Mouse (Mus musculus) embryonic facial prominence, embryonic 14.5 days (tissue): ENCODE results near the gene Erg. TPM values are rescaled to one million over a fixed set of nuclear protein-coding genes. Genes with fewer than 3 reads are reported as not detected.

Experiments
- ATAC-seq: fragments of 200-750 bp; cut with Nextera tagmentation; 2 replicates; pipeline ENCODE4 v1.8.0; 2017; ENCODE audit warnings: low read depth, moderate number of reproducible peaks, moderate TSS enrichment
- DNase-seq: peaks from one replicate; pipeline ENCODE4 v3.0.0-alpha.2; 2015; ENCODE audit warnings: low spot score
- H3K27ac ChIP-seq: fragments of 300-500 bp; sonication (generic); replicated peaks from 2 replicates; pipeline ENCODE4 v1.5.1; 2014; ENCODE audit warnings: low read depth, mild to moderate bottlenecking, low read length, moderate library complexity
- H3K27me3 ChIP-seq: fragments of 300-500 bp; sonication (generic); replicated peaks from 2 replicates; pipeline ENCODE4 v1.6.1; 2014; ENCODE audit warnings: low read length; ENCODE audit not compliant: control insufficient read depth, insufficient read depth
- H3K36me3 ChIP-seq: fragments of 300-500 bp; sonication (generic); 2 replicates; pipeline ENCODE4 v1.6.1; 2014; ENCODE audit warnings: low read length, mixed read lengths; ENCODE audit not compliant: control insufficient read depth, insufficient read depth
- H3K4me1 ChIP-seq: fragments of 300-500 bp; sonication (generic); 2 replicates; pipeline ENCODE4 v1.6.1; 2014; ENCODE audit warnings: antibody characterized with exemption, low read length; ENCODE audit not compliant: control insufficient read depth, insufficient read depth
- H3K4me2 ChIP-seq: fragments of 300-500 bp; sonication (generic); 2 replicates; pipeline ENCODE4 v1.6.1; 2014; ENCODE audit warnings: low read depth, mild to moderate bottlenecking, low read length, moderate library complexity, mixed read lengths
- H3K4me3 ChIP-seq: fragments of 300-500 bp; sonication (generic); 2 replicates; pipeline ENCODE4 v1.5.1; 2014; ENCODE audit warnings: low read depth, mild to moderate bottlenecking, low read length
- H3K9ac ChIP-seq: fragments of 300-500 bp; sonication (generic); 2 replicates; pipeline ENCODE4 v1.6.1; 2014; ENCODE audit warnings: low read depth, mild to moderate bottlenecking, low read length, moderate library complexity, mixed read lengths
- H3K9me3 ChIP-seq: fragments of 300-500 bp; sonication (generic); 2 replicates; pipeline ENCODE4 v1.6.1; 2016; ENCODE audit warnings: low read length; ENCODE audit not compliant: control insufficient read depth
- WGBS: fragments of 180-500 bp; shearing (Covaris S2); extraction: QIAGEN DNeasy Blood & Tissue Kit; methylation state at CpG from one replicate; pipeline ENCODE4 v1.1.7; 2014; 5-methylcytosine and 5-hydroxymethylcytosine counted together
- polyA plus RNA-seq: library from polyadenylated mRNA; unstranded; fragments of >200 nt; fragmentation: Nextera tagmentation; extraction: Ambion mirVana; gene quantifications from 2 replicates; pipeline ENCODE4 v1.2.1, GENCODE M21; 2014

The Erg gene
- polyA plus RNA-seq, 1 experiment from 2014 or later: 8.4 TPM

GRCm38 (mm10) chr16:95611982-95612746, 25.8 kb upstream of the Erg start:
- Histone ChIP-seq H3K9ac (no peak overlapping the region), H3K4me1 (no peaks in the 10 kb centered on the region), H3K4me2 (no peak overlapping the region), H3K27ac (no peak overlapping the region), H3K4me3 (no peak overlapping the region), H3K27me3 (no peaks in the 10 kb centered on the region), H3K36me3 (no peaks in the 10 kb centered on the region), H3K9me3 (no peaks in the 10 kb centered on the region)
- ATAC-seq: no peak
- 71% methylated on average over 20 of the region's 20 CpGs for WGBS
- no peak for DNase-seq

GRCm38 (mm10) chr16:95608624-95609023, 22.2 kb upstream of the Erg start:
- no peak overlapping the region for H3K4me3 ChIP-seq
- no peak overlapping the region for H3K9ac ChIP-seq
- no peak overlapping the region for H3K4me2 ChIP-seq
- ATAC-seq (no peak), DNase-seq (no peak)
- no peaks in the 10 kb centered on the region for H3K27me3 ChIP-seq
- 66% methylated on average over 7 of the region's 7 CpGs for WGBS
- no peaks in the 10 kb centered on the region for H3K4me1 ChIP-seq
- no peaks in the 10 kb centered on the region for H3K9me3 ChIP-seq
- H3K36me3 ChIP-seq: no peaks in the 10 kb centered on the region
- no peak overlapping the region for H3K27ac ChIP-seq

- no peaks in the 10 kb centered on the region for H3K9me3 ChIP-seq
- WGBS: 26% methylated on average over 7 of the region's 7 CpGs
- no peak for ATAC-seq
- peak; percentile 70 for DNase-seq
- H3K27me3 ChIP-seq: no peaks in the 10 kb centered on the region
- no peak overlapping the region for H3K9ac ChIP-seq
- H3K36me3 ChIP-seq: no peaks in the 10 kb centered on the region
- H3K27ac ChIP-seq: no peak overlapping the region
- H3K4me1 ChIP-seq: peaks cover 11% of the 10 kb centered on the region; the same call in 1 of the 2 replicates
- H3K4me3 ChIP-seq: no peak overlapping the region
- H3K4me2 ChIP-seq: no peak overlapping the region
Measured at GRCm38 (mm10) chr16:95605304-95605703, 18.9 kb upstream of the Erg start.

- ATAC-seq (peak; percentile 62), DNase-seq (peak; percentile 61)
- WGBS: 16% methylated on average over 5 of the region's 5 CpGs
- no peak overlapping the region for H3K9ac ChIP-seq
- peak overlapping the region; percentile 59 for H3K27ac ChIP-seq
- H3K4me3 ChIP-seq: no peak overlapping the region
- H3K4me2 ChIP-seq: no peak overlapping the region
- no peaks in the 10 kb centered on the region for H3K36me3 ChIP-seq
- no peaks in the 10 kb centered on the region for H3K27me3 ChIP-seq
- H3K4me1 ChIP-seq: peaks cover 15% of the 10 kb centered on the region
- H3K9me3 ChIP-seq: no peaks in the 10 kb centered on the region
Measured at GRCm38 (mm10) chr16:95602504-95602903, 16.1 kb upstream of the Erg start.

- H3K4me2 ChIP-seq: no peak overlapping the region
- WGBS: 35% methylated on average over 4 of the region's 4 CpGs
- ATAC-seq: no peak
Measured at GRCm38 (mm10) chr16:95601807-95602206, 15.4 kb upstream of the Erg start.

GRCm38 (mm10) chr16:95601219-95601580, 14.8 kb upstream of the Erg start:
- no peaks in the 10 kb centered on the region for H3K9me3 ChIP-seq
- no peak overlapping the region for H3K4me3 ChIP-seq
- H3K4me1 ChIP-seq: peaks cover 20% of the 10 kb centered on the region
- H3K36me3 ChIP-seq: no peaks in the 10 kb centered on the region
- no peak overlapping the region for H3K9ac ChIP-seq
- no peak for ATAC-seq
- no peak overlapping the region for H3K4me2 ChIP-seq
- WGBS: 86% methylated on average over 4 of the region's 4 CpGs
- H3K27ac ChIP-seq: no peak overlapping the region
- DNase-seq: no peak
- H3K27me3 ChIP-seq: no peaks in the 10 kb centered on the region

More at GRCm38 (mm10) chr16:95601807-95602206, 15.4 kb upstream of the Erg start:
- H3K9ac ChIP-seq: no peak overlapping the region
- H3K4me3 ChIP-seq: no peak overlapping the region
- peaks cover 20% of the 10 kb centered on the region for H3K4me1 ChIP-seq
- H3K27ac ChIP-seq: peak overlapping the region; percentile 59
- no peaks in the 10 kb centered on the region for H3K27me3 ChIP-seq
- DNase-seq: no peak
- H3K36me3 ChIP-seq: no peaks in the 10 kb centered on the region
- no peaks in the 10 kb centered on the region for H3K9me3 ChIP-seq

GRCm38 (mm10) chr16:95600572-95601218, 14.3 kb upstream of the Erg start:
- WGBS: 77% methylated on average over 17 of the region's 19 CpGs
- Histone ChIP-seq H3K27me3 (no peaks in the 10 kb centered on the region), H3K4me1 (peaks cover 20% of the 10 kb centered on the region), H3K4me2 (no peak overlapping the region), H3K4me3 (no peak overlapping the region), H3K27ac (no peak overlapping the region; the same call in 1 of the 2 replicates), H3K9ac (no peak overlapping the region), H3K9me3 (no peaks in the 10 kb centered on the region), H3K36me3 (no peaks in the 10 kb centered on the region)
- DNase-seq (peak; percentile 31), ATAC-seq (0 out of 2 replicates have a peak, but pooled peaks have one; percentile 20)

- Histone ChIP-seq H3K36me3 (no peaks in the 10 kb centered on the region), H3K9me3 (no peaks in the 10 kb centered on the region), H3K4me1 (peaks cover 20% of the 10 kb centered on the region), H3K9ac (no peak overlapping the region), H3K4me2 (no peak overlapping the region), H3K27ac (no peak overlapping the region), H3K27me3 (no peaks in the 10 kb centered on the region), H3K4me3 (no peak overlapping the region)
- DNase-seq (no peak), ATAC-seq (no peak)
- 95% methylated on average over 4 of the region's 4 CpGs for whole genome bisulfite sequencing
Measured at GRCm38 (mm10) chr16:95598930-95599329, 12.5 kb upstream of the Erg start.
